Mouse (Mus musculus): ENCODE data around the gene B630019K06Rik. TPM values are rescaled to one million over a fixed set of nuclear protein-coding genes. Genes with fewer than 3 reads are reported as not detected.
"Not testable (repeated sequence)": the region's sequence is repeated elsewhere in the genome, so short reads cannot be mapped to it uniquely, and the experiment has no call there.

B630019K06Rik gene
- polyA plus RNA-seq (2015; fragmentation: Nextera tagmentation; extraction: Ambion mirVana) = 0.22 and 0.33 TPM in 2 replicates

DNA sequence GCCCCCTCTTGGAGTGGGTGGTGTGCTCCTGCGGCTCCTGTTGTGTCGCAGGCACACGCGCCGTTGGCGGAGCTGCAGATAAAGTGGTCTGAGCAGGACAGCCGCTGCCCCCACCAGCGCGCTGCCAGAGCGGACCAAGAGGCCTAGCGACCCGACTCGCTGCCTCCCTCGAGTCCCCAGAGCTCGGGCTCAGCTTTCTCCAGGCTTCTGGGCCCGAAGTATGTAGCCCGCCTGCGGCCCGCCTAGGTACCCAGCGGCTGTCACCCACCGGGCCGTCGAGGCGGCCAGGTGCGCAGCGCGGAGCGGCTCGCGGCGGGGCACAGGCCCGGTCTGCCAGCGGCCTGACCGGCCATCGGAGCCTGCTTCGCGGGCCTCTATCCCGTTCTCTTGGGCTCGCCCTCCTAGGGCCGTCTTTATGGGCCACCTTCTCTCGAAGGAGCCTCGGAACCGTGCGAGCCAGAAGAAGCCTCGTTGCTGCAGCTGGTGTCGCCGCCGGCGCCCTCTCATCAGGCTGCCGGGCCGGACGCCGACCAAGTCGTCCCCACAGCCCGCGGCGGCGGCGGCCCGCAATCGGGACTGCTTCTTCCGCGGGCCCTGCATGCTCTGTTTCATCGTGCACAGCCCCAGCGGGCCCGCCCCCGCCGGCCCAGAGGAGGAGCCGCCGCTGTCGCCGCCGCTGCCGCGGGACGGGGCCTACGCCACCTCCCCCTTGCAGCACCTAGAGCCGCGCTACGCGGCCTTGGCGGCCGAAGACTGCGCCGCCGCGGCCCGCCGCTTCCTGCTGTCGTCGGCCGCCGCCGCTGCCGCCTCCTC, at the start of gene B630019K06Rik:
TSS of gene B630019K06Rik (plus strand) at position 40 of the 813 bp plus-strand sequence.
- Histone ChIP-seq H3K4me1 (replicated peaks) (no peaks in the 10 kb centered on the region), H3K9ac (peak within 1 kb of the TSS; percentile 6; the same call in 1 of the 2 replicates), H3K4me3 (replicated peaks) (peak within 1 kb of the TSS; percentile 47), H3K36me3 (no peaks in the 10 kb centered on the region), H3K27me3 (peaks cover 35% of the 10 kb centered on the region), H3K27ac (no peak within 1 kb of the TSS), H3K4me2 (peak within 1 kb of the TSS; percentile 54), H3K9me3 (replicated peaks) (no peaks in the 10 kb centered on the region)
- 11% methylated on average over 72 of the region's 95 CpGs for WGBS (ENCODE audit: insufficient replicate concordance)
- no peak for DNase-seq
- ATAC-seq (ENCODE audit: low read depth) = peak; percentile 71

DNA sequence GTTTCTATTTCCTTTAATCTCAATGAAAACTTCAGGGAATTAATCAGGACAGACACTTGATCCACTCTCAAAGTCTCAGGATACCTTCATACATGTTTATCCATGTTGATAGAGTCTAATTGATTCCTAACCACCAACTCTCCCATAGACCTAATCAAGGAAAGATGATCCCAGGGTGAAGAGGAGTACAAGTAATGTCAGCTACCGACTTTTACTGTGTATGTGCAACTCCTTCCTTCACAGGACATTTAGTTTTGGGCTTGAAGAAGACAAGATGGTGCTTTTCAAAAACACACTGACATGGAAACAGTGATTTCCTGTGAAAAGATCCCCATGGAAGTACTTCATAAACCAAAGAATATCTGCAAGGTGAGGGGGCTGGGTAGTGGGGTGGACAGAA, 48.5 kb upstream of the B630019K06Rik start, which contains the start of gene Gm6592:
TSS of gene Gm6592 (plus strand) at position 301 of the 400 bp plus-strand sequence.
- whole genome bisulfite sequencing (ENCODE audit: insufficient replicate concordance) = 50% methylated on average over 1 of the region's 1 CpGs
- Histone ChIP-seq H3K4me3 (replicated peaks) (no peak within 1 kb of the TSS), H3K4me1 (replicated peaks) (no peaks in the 10 kb centered on the region), H3K9ac (no peak within 1 kb of the TSS), H3K36me3 (no peaks in the 10 kb centered on the region), H3K4me2 (no peak within 1 kb of the TSS), H3K27ac (no peak within 1 kb of the TSS), H3K9me3 (replicated peaks) (no peaks in the 10 kb centered on the region), H3K27me3 (no peaks in the 10 kb centered on the region)
- ATAC-seq (ENCODE audit: low read depth) (no peak), DNase-seq (no peak)

DNA sequence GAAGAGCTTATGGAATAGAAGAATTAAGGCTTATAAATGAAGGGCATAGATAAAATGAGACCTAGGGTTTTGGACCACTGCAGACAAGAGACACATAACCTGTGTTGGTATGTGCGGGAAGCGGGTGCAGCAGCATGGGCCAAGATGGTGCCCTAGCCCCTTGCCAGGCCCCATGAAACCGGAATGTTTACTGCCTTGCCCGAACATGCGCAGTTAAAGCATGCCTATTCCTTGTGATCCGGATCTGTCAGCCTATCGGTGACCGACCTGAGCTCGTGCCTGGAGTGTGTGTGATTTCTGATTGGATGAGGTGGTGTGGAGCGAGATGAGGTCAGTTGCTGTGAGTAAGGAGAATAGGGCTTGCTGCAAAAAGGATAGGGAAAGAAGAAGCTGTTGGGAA, 39.7 kb upstream of the B630019K06Rik start:
- no peak overlapping the region for H3K4me2 ChIP-seq

DNA sequence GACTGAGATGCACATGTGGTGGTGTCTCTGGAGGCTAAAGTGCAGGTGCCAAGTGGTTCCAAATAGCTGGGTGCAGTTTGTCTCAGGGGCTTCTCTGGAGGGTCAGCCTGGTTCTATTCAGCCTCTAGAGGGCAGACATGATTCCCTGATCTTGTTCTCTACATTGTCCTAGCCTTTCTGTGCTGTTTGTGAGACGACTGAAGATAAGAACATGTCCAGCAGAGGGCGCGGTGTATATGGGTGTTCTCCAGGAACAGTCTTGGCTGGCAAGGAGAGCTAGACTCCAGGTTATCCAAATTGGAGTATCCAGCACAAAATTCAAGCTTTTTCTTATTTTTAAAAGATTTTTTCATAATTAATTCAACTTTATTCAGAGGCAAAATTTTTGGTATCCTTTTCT, 27.9 kb upstream of the B630019K06Rik start:
- H3K36me3 ChIP-seq; H3K4me3 ChIP-seq (replicated peaks); ATAC-seq (ENCODE audit: low read depth); H3K4me2 ChIP-seq; H3K9me3 ChIP-seq (replicated peaks); H3K4me1 ChIP-seq (replicated peaks); H3K27ac ChIP-seq; H3K27me3 ChIP-seq; H3K9ac ChIP-seq: not testable (repeated sequence)
- WGBS (ENCODE audit: insufficient replicate concordance) = 4% methylated on average over 3 of the region's 3 CpGs
- peak; percentile 0 for DNase-seq

More for the DNA sequence above, 39.7 kb upstream of the B630019K06Rik start:
- ATAC-seq (ENCODE audit: low read depth) = no peak
- Histone ChIP-seq H3K36me3 (no peaks in the 10 kb centered on the region), H3K27me3 (no peaks in the 10 kb centered on the region), H3K9me3 (replicated peaks) (no peaks in the 10 kb centered on the region), H3K4me3 (replicated peaks) (no peak overlapping the region), H3K27ac (no peak overlapping the region), H3K4me1 (replicated peaks) (no peaks in the 10 kb centered on the region), H3K9ac (no peak overlapping the region)
- no peak for DNase-seq
- 63% methylated on average over 10 of the region's 10 CpGs for WGBS (ENCODE audit: insufficient replicate concordance)

DNA sequence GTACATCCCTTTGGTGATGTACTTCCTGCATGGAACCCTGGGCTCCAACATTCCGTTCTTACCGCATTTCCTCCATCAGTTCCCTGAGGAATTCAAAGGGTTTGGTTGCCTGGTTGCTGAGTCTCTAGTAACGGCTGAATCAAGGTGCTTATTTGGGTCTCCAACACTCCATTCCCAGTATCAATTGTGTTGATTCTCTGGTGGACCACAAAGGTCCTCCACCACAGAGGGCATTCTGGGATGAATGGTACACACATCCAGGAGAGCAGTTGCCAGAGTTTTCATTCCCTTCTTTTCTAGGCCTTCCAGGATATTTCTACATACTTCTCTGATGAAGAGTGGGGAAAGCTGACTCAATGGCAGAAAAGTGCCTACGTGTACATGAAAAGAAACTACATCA, 18.2 kb upstream of the B630019K06Rik start, which contains the start of gene Gm5751:
TSS of gene Gm5751 (plus strand) at position 301 of the 400 bp plus-strand sequence.
- H3K4me1 ChIP-seq (replicated peaks); ATAC-seq (ENCODE audit: low read depth); H3K9ac ChIP-seq; H3K4me3 ChIP-seq (replicated peaks); H3K9me3 ChIP-seq (replicated peaks); DNase-seq; H3K27me3 ChIP-seq; H3K36me3 ChIP-seq; H3K27ac ChIP-seq; H3K4me2 ChIP-seq: not testable (repeated sequence)
- WGBS (ENCODE audit: insufficient replicate concordance) = 73% methylated on average over 3 of the region's 4 CpGs

DNA sequence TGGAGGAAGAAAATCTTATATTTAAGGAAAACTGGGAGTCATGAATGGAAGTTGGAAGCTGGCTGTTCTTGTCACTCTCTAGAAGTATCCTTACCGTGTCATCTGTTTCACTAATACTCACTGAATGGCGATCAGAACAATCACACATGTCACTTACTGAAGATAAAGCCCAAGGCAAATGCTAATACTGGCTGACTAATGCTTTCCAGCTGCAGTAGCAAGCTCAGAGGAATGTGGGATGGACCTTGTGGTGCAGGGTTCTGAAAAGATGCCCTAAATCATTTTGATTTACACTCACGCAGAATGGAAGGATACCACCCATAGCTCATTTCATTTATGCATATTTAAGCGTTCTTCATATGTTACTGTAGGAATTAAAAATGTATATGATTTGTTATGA, 7.8 kb upstream of the B630019K06Rik start:
- no peaks in the 10 kb centered on the region for H3K9me3 ChIP-seq (replicated peaks)
- ATAC-seq (ENCODE audit: low read depth) (no peak), DNase-seq (no peak)
- H3K4me3 ChIP-seq (replicated peaks) = no peak overlapping the region
- H3K4me1 ChIP-seq (replicated peaks) = no peaks in the 10 kb centered on the region
- H3K27me3 ChIP-seq = no peaks in the 10 kb centered on the region
- no peak overlapping the region for H3K4me2 ChIP-seq
- H3K9ac ChIP-seq = no peak overlapping the region
- 47% methylated on average over 4 of the region's 4 CpGs for WGBS (ENCODE audit: insufficient replicate concordance)
- no peak overlapping the region for H3K27ac ChIP-seq
- no peaks in the 10 kb centered on the region for H3K36me3 ChIP-seq

DNA sequence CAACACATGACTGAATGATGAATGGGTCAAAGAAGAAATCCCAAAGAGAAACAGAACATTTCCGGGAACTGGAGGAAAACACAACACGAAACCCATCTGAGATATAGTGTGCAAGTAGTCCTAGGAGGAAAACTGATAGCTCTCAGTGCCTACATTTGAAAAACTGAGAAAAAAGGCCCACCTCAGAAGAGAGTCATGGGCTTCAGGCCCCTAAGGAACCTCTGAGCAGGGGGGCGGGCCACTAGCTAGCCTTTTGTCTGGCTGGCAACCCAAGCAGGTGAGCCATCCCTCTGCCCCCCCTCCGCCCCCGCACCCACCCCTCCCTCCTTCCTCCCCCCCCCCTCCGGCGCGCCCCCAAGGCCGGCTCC, 223 bp upstream of the B630019K06Rik start:
- ATAC-seq (ENCODE audit: low read depth) (no peak), DNase-seq (no peak)
- peak overlapping the region; percentile 54; the same call in 1 of the 2 replicates for H3K4me2 ChIP-seq
- peaks cover 35% of the 10 kb centered on the region for H3K27me3 ChIP-seq
- H3K36me3 ChIP-seq = no peaks in the 10 kb centered on the region
- no peaks in the 10 kb centered on the region for H3K4me1 ChIP-seq (replicated peaks)
- H3K4me3 ChIP-seq (replicated peaks) = peak overlapping the region; percentile 47; the same call in 1 of the 2 replicates
- 36% methylated on average over 7 of the region's 9 CpGs for WGBS (ENCODE audit: insufficient replicate concordance)
- H3K9me3 ChIP-seq (replicated peaks) = no peaks in the 10 kb centered on the region
- H3K27ac ChIP-seq = no peak overlapping the region
- H3K9ac ChIP-seq = no peak overlapping the region

DNA sequence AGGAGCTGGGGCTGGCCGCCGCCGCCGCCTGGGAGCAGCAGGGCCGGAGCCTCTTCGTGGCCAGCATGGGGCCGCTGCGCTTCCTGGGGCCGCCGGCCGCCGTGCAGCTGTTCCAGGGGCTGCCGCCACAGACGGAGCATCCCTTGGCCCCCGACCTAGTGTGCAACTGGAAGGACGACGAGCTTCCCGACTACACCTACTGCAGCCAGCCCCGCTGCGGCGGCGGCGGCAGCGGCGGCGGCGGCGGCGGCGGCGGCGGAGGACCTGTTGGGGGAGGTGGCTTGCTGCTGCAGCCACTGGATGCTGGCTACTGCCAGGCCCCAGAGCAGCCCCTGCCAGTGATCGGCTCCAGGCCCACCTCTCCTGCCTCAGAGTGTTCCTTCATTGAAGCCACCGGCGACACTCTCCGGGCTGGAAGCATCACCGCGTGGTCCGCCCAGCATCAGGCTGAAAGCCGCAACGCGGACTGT, 1.0 kb downstream of the B630019K06Rik start:
- peaks cover 35% of the 10 kb centered on the region for H3K27me3 ChIP-seq
- peak overlapping the region; percentile 54 for H3K4me2 ChIP-seq
- ATAC-seq (ENCODE audit: low read depth) (no peak), DNase-seq (no peak)
- peak overlapping the region; percentile 6; the same call in 1 of the 2 replicates for H3K9ac ChIP-seq
- H3K27ac ChIP-seq = no peak overlapping the region
- H3K9me3 ChIP-seq (replicated peaks) = no peaks in the 10 kb centered on the region
- H3K36me3 ChIP-seq = no peaks in the 10 kb centered on the region
- H3K4me1 ChIP-seq (replicated peaks) = no peaks in the 10 kb centered on the region
- 16% methylated on average over 28 of the region's 42 CpGs for WGBS (ENCODE audit: insufficient replicate concordance)
- peak overlapping the region; percentile 47 for H3K4me3 ChIP-seq (replicated peaks)

DNA sequence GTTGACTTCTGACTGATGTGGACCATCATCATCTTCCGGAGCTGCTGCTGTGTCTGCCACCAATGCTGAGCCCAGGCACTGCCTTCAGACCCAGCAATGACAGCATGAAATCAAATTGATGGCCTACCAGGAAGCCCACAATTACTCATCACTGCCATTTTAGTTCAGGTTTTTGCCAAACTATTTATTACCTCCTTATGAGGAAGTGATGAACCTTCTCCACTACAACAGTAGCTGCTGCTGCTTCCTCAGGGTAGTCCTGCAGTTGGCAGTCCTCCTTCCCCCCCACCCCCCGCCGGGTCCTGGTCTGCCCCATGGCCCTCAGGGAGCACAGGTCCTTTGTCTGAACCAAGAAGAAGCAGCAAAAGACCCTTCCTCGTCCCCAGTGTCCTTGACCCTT, 8.6 kb downstream of the B630019K06Rik start:
- H3K27me3 ChIP-seq = no peaks in the 10 kb centered on the region
- H3K9me3 ChIP-seq (replicated peaks) = no peaks in the 10 kb centered on the region
- DNase-seq (no peak), ATAC-seq (ENCODE audit: low read depth) (no peak)
- no peaks in the 10 kb centered on the region for H3K4me1 ChIP-seq (replicated peaks)
- H3K36me3 ChIP-seq = no peaks in the 10 kb centered on the region
- no peak overlapping the region for H3K4me2 ChIP-seq
- no peak overlapping the region for H3K4me3 ChIP-seq (replicated peaks)
- no peak overlapping the region for H3K9ac ChIP-seq
- no peak overlapping the region for H3K27ac ChIP-seq
- 44% methylated on average over 4 of the region's 4 CpGs for WGBS (ENCODE audit: insufficient replicate concordance)

DNA sequence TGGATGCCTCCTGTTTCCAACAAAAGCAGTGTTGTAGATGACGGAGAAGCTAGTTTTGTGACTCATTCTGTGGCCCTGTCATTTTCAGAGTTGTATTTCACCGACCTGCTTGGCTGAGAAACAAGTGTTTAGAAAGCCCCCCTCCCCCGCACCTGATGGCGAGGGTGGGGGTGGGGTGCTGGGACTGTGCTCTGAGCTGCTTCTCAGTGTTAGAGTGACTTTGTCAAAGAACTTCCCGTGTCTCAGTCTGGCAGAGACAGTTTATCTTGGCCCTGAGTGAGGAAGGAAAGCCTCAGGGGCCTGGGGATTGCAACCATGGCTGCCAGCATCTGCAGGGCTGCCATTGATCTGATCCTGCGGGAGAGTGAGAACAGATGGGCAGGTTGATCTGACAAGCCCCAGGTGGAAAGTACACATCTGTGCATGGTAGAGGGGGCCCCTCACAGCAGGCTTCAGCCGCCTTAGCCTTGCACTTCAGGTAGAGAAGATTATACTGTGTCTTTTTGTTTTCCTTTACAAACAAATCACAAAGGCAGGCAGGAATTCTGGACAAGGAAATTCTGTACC, 9.8 kb downstream of the B630019K06Rik start:
- Histone ChIP-seq H3K27ac (no peak overlapping the region), H3K4me3 (replicated peaks) (no peak overlapping the region), H3K9ac (no peak overlapping the region), H3K4me1 (replicated peaks) (no peaks in the 10 kb centered on the region), H3K27me3 (no peaks in the 10 kb centered on the region), H3K4me2 (no peak overlapping the region), H3K9me3 (replicated peaks) (no peaks in the 10 kb centered on the region), H3K36me3 (no peaks in the 10 kb centered on the region)
- ATAC-seq (ENCODE audit: low read depth) (no peak), DNase-seq (no peak)
- WGBS (ENCODE audit: insufficient replicate concordance) = 28% methylated on average over 7 of the region's 7 CpGs

DNA sequence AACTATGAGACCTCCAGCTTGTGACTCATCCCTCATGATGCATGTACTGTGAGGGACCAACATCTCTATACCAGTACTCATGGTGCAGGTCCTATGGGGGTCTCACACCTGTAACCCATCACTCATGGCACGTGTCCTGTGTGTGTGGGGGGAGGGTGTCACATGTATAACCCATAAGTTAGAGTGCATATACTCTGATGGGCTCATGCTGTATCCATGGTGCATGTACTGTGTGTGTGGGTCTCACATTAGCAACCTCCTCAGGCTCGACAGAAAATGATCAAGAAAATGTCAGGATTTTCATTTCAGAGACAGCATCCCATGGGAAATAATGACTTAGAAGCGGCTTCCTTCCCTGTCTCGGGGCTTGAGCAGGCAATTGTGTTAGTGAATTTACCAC, 28.9 kb downstream of the B630019K06Rik start:
- H3K36me3 ChIP-seq = no peaks in the 10 kb centered on the region
- no peak overlapping the region for H3K9ac ChIP-seq
- ATAC-seq (ENCODE audit: low read depth) = no peak
- no peaks in the 10 kb centered on the region for H3K27me3 ChIP-seq
- no peak for DNase-seq
- H3K27ac ChIP-seq = no peak overlapping the region
- no peaks in the 10 kb centered on the region for H3K4me1 ChIP-seq (replicated peaks)
- WGBS (ENCODE audit: insufficient replicate concordance) = 51% methylated on average over 4 of the region's 4 CpGs
- no peaks in the 10 kb centered on the region for H3K9me3 ChIP-seq (replicated peaks)
- H3K4me3 ChIP-seq (replicated peaks) = no peak overlapping the region
- no peak overlapping the region for H3K4me2 ChIP-seq
